Mouse (Mus musculus) embryonic facial prominence, embryonic 11.5 days (tissue): ENCODE results near the gene Samd11. TPM values are rescaled to one million over a fixed set of nuclear protein-coding genes. Genes with fewer than 3 reads are reported as not detected.
A peak's percentile ranks its signal among the peaks of the same experiment; 100 is the strongest.

Experiments used
- microRNA-seq: library from miRNA; unstranded; fragments of <30 nt; microRNA quantifications from one replicate; pipeline ENCODE4, GENCODE M21; 2016; ENCODE audit warnings: borderline number of aligned reads
- polyA plus RNA-seq: library from polyadenylated mRNA; unstranded; fragments of >200 nt; fragmentation: Nextera tagmentation; extraction: Ambion mirVana; gene quantifications from 2 replicates; pipeline ENCODE4 v1.2.1, GENCODE M21; 2014

The Samd11 gene
- polyA plus RNA-seq, 1 experiment from 2014 or later: 1.4 TPM

Small RNA genes lying within 50 kb of the gene (microRNA-seq; reads per million reads assigned to microRNA genes)
- 9.4 reads per million, percentile 11 among the genes with 10 or more reads in this experiment for gene Mir7658

Other genes starting within 250 kb of the Samd11 start
- gene Tnfrsf4, start 241.8 kb downstream of the Samd11 start, polyA plus RNA-seq: 0.21 and 0.34 TPM in 2 replicates
- gene Tnfrsf18, start 229.5 kb downstream of the Samd11 start, polyA plus RNA-seq: 0.38 and 0.55 TPM in 2 replicates
- gene Ttll10, start 196.2 kb downstream of the Samd11 start, polyA plus RNA-seq: 0.38 and 0.78 TPM in 2 replicates
- gene 9430015G10Rik, start 145.7 kb downstream of the Samd11 start, polyA plus RNA-seq: 47.4 and 48.7 TPM in 2 replicates
- 0.38 and 0.43 TPM in 2 replicates for gene Rnf223, start 125.1 kb downstream of the Samd11 start, polyA plus RNA-seq
- gene Agrn, start 58.2 kb downstream of the Samd11 start, polyA plus RNA-seq: 39.4 and 47.6 TPM in 2 replicates
- 0.29 and 0.49 TPM in 2 replicates for gene Isg15, start 54.8 kb downstream of the Samd11 start, polyA plus RNA-seq
- 0.55 and 0.56 TPM in 2 replicates for gene AW011738, start 52.4 kb downstream of the Samd11 start, polyA plus RNA-seq
- gene Perm1, start 39.8 kb downstream of the Samd11 start, polyA plus RNA-seq: 0.36 and 0.60 TPM in 2 replicates
- 15.3 and 15.7 TPM in 2 replicates for gene Plekhn1, start 20.8 kb downstream of the Samd11 start, polyA plus RNA-seq
- gene Noc2l, start 19.6 kb downstream of the Samd11 start, polyA plus RNA-seq: 76.9 and 80.6 TPM in 2 replicates
- not detected in 2 replicates for gene Vmn2r-ps159, start 75.4 kb upstream of the Samd11 start, polyA plus RNA-seq